Mouse (Mus musculus): Measurements from ENCODE around the gene Tmem30c. TPM values are rescaled to one million over a fixed set of nuclear protein-coding genes. Genes with fewer than 3 reads are reported as not detected.
A peak's percentile ranks its signal among the peaks of the same experiment; 100 is the strongest.
"Not testable (repeated sequence)": the region's sequence is repeated elsewhere in the genome, so short reads cannot be mapped to it uniquely, and the experiment has no call there.

Tmem30c gene
- total and polyA plus RNA-seq, 2 experiments from 2014 or later = 0.44 to 0.49 TPM

DNA sequence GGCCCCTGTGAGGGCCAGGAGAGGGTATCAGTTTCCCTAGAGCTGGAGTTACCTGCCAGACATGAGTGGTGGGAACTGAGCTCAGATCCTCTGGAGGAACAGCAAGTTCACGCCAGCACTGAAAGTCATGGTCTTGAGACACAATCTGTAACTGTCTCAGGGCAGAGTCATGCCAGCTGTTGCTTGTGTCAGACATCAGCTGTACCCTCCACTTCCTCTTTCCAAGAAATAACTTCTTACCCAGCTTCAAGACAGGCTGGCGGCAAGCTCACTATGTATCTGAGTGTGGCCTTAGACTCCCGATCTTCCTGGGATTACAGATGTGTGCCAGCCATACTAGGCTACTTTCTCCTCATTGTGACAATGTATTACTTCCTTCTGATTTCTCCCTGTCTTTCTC lies 46.1 kb downstream of the Tmem30c start:
- no peak overlapping the region for H3K4me3 ChIP-seq (ENCODE audit: low read depth, low read length)
- no peaks in the 10 kb centered on the region for H3K36me3 ChIP-seq (ENCODE audit: insufficient read depth, low read length)
- H3K27me3 ChIP-seq (ENCODE audit: insufficient read depth, low read length) = no peaks in the 10 kb centered on the region
- DNase-seq (ENCODE audit: low spot score) (no peak), ATAC-seq (ENCODE audit: low FRiP score) (no peak)
- H3K9ac ChIP-seq (replicated peaks; ENCODE audit: low read length, poor library complexity, severe bottlenecking) = no peak overlapping the region
- no peak overlapping the region for H3K27ac ChIP-seq (ENCODE audit: low read depth, low read length)
- 92% methylated on average over 3 of the region's 3 CpGs for WGBS
- no peak for TF ChIP-seq CTCF (IDR thresholded peaks at IDR 0.05)
- H3K4me1 ChIP-seq (ENCODE audit: insufficient read depth, low read length) = no peaks in the 10 kb centered on the region
- no peak overlapping the region for H3K4me2 ChIP-seq (ENCODE audit: low read depth, low read length, poor library complexity, severe bottlenecking)
- H3K9me3 ChIP-seq (ENCODE audit: low read length) = no peaks in the 10 kb centered on the region

DNA sequence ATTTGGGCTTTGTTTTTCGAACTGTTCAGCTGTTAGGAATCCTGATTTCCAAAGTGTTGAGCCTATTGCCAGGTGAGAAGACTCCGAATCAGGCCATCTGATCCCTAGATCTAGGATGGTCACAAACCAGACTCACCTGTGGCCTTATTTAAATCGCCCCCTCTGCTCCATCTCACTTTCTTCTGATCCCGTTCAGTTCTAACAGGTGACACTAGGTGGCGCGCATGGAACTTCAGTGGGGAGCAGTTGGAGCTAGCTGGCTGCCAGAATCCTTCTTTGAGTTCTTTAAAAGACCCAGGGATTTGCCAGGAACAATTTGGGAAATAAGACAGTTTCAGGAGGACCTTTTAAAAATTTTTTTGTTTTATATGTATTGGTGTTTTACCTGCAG lies 48.8 kb downstream of the Tmem30c start:
- DNase-seq (ENCODE audit: low spot score) (peak; percentile 86), ATAC-seq (ENCODE audit: low FRiP score) (peak; percentile 77; the same call in 1 of the 2 replicates)
- Histone ChIP-seq H3K4me1 (ENCODE audit: insufficient read depth, low read length) (no peaks in the 10 kb centered on the region), H3K4me3 (ENCODE audit: low read depth, low read length) (no peak overlapping the region), H3K9me3 (ENCODE audit: low read length) (no peaks in the 10 kb centered on the region), H3K9ac (replicated peaks; ENCODE audit: low read length, poor library complexity, severe bottlenecking) (no peak overlapping the region), H3K27ac (ENCODE audit: low read depth, low read length) (no peak overlapping the region), H3K27me3 (ENCODE audit: insufficient read depth, low read length) (no peaks in the 10 kb centered on the region), H3K36me3 (ENCODE audit: insufficient read depth, low read length) (no peaks in the 10 kb centered on the region), H3K4me2 (ENCODE audit: low read depth, low read length, poor library complexity, severe bottlenecking) (no peak overlapping the region)
- peak; percentile 95 for TF ChIP-seq CTCF (IDR thresholded peaks at IDR 0.05)
- WGBS = 8% methylated on average over 6 of the region's 6 CpGs

DNA sequence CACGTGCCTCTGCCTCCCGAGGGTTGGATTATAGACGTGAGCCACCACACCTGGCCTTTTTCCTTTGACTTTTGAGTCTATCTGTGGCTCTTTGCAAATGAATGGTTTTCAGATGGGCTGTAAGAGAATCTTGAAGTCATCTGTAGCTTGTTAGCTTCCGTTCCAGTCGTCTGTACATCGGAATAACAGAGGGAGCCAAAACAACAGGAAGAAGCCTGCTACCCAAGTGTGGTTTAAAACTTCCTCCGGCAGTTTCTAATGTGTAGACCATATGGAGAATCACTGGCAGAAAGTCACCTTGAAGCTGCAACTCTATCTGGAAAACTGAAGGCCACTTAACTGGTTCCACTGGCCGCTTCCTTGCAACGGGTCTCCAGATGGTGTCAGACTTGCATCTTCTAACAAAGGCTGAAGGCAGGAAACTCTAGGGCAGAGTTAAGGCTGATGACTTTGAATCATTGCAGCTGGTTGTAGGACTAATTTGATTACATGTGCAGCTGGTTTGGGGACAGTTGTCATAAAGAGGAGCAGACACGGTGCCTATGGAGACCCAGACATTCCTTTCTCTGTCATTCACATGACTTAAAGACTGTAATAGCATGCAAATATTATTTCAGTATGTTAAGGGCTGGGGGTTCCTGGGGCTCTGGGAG lies 49.3 kb downstream of the Tmem30c start:
- H3K4me1 ChIP-seq (ENCODE audit: insufficient read depth, low read length) = no peaks in the 10 kb centered on the region
- ATAC-seq (ENCODE audit: low FRiP score) = no peak
- TF ChIP-seq CTCF (IDR thresholded peaks at IDR 0.05) = no peak
- no peaks in the 10 kb centered on the region for H3K36me3 ChIP-seq (ENCODE audit: insufficient read depth, low read length)
- DNase-seq (ENCODE audit: low spot score) = peak; percentile 27
- H3K27ac ChIP-seq (ENCODE audit: low read depth, low read length) = no peak overlapping the region
- H3K27me3 ChIP-seq (ENCODE audit: insufficient read depth, low read length) = no peaks in the 10 kb centered on the region
- no peak overlapping the region for H3K9ac ChIP-seq (replicated peaks; ENCODE audit: low read length, poor library complexity, severe bottlenecking)
- no peaks in the 10 kb centered on the region for H3K9me3 ChIP-seq (ENCODE audit: low read length)
- 60% methylated on average over 10 of the region's 10 CpGs for WGBS
- H3K4me3 ChIP-seq (ENCODE audit: low read depth, low read length) = no peak overlapping the region
- no peak overlapping the region for H3K4me2 ChIP-seq (ENCODE audit: low read depth, low read length, poor library complexity, severe bottlenecking)

DNA sequence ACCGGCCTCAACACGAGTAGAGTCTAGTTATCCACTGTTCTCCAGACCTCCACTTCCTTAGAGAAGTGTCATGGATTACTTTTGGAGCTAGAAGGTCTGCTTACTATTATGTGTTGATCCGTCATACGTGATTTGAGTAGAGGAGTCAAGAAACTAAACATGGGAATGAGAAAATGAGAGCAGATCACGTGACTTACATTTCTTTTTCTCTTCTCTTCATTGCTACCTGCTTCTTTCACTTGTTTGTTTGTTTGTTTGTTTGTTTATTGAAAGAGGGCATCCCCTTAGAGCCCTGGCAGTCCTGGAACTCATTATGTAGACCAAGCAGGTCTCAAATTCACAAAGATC lies 49.8 kb downstream of the Tmem30c start:
- Histone ChIP-seq H3K9me3 (ENCODE audit: low read length) (no peaks in the 10 kb centered on the region), H3K9ac (replicated peaks; ENCODE audit: low read length, poor library complexity, severe bottlenecking) (no peak overlapping the region), H3K4me2 (ENCODE audit: low read depth, low read length, poor library complexity, severe bottlenecking) (no peak overlapping the region), H3K4me1 (ENCODE audit: insufficient read depth, low read length) (no peaks in the 10 kb centered on the region), H3K4me3 (ENCODE audit: low read depth, low read length) (no peak overlapping the region), H3K27ac (ENCODE audit: low read depth, low read length) (no peak overlapping the region), H3K36me3 (ENCODE audit: insufficient read depth, low read length) (no peaks in the 10 kb centered on the region), H3K27me3 (ENCODE audit: insufficient read depth, low read length) (no peaks in the 10 kb centered on the region)
- TF ChIP-seq CTCF (IDR thresholded peaks at IDR 0.05) = no peak
- ATAC-seq (ENCODE audit: low FRiP score) = no peak
- DNase-seq (ENCODE audit: low spot score) = no peak
- 87% methylated on average over 5 of the region's 5 CpGs for WGBS

DNA sequence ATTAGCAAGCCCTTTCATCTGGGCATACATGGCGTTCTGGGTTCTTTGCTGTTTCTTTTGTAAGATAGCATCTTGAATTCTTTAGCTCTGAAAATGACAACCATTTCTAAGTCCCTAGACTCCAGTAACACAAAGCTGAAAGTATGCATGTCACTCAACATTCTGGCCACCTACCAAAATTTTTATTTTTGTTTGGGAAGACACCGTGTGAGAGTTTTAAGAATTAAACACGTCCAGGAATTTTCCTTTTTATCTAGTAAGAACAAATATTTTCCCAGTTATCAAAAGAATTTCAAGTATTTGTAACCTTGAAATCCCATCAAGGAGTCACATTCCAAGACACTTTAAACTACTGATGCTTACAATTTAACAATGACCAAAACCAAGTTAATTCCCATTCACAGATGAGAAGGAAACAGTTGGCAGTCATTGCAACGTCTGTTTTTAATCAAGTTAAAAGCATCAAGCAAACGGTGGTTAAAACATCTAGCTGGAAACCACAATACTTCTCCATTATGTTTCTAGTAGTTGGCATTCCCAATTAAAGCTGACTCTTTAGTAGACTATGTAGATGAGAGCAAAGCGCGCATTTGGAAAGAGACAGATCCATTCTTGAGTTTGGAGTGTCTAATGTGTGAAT lies 56.7 kb downstream of the Tmem30c start:
- TF ChIP-seq CTCF (IDR thresholded peaks at IDR 0.05) = no peak
- 56% methylated on average over 7 of the region's 7 CpGs for WGBS
- Histone ChIP-seq H3K9ac (replicated peaks; ENCODE audit: low read length, poor library complexity, severe bottlenecking) (no peak overlapping the region), H3K4me1 (ENCODE audit: insufficient read depth, low read length) (no peaks in the 10 kb centered on the region), H3K36me3 (ENCODE audit: insufficient read depth, low read length) (no peaks in the 10 kb centered on the region), H3K27ac (ENCODE audit: low read depth, low read length) (no peak overlapping the region), H3K4me2 (ENCODE audit: low read depth, low read length, poor library complexity, severe bottlenecking) (no peak overlapping the region), H3K27me3 (ENCODE audit: insufficient read depth, low read length) (no peaks in the 10 kb centered on the region), H3K4me3 (ENCODE audit: low read depth, low read length) (no peak overlapping the region), H3K9me3 (ENCODE audit: low read length) (no peaks in the 10 kb centered on the region)
- no peak for ATAC-seq (ENCODE audit: low FRiP score)
- DNase-seq (ENCODE audit: low spot score) = no peak

DNA sequence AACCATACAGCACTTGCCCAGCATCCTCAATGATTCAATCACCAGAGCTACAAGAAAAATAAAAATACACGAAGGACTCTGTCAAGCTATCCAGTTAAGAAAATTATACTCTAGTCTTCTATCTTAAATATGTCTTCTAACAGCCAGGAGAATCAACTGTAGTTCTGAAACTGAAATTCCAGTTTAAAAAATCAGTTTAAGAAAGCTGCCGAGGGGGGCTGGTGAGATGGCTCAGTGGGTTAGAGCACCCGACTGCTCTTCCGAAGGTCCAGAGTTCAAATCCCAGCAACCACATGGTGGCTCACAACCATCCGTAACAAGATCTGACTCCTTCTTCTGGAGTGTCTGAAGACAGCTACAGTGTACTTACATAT lies 60.7 kb downstream of the Tmem30c start:
- WGBS = 60% methylated on average over 4 of the region's 5 CpGs
- H3K27me3 ChIP-seq (ENCODE audit: insufficient read depth, low read length); DNase-seq (ENCODE audit: low spot score); H3K9me3 ChIP-seq (ENCODE audit: low read length); H3K4me1 ChIP-seq (ENCODE audit: insufficient read depth, low read length); H3K36me3 ChIP-seq (ENCODE audit: insufficient read depth, low read length); ATAC-seq (ENCODE audit: low FRiP score): not testable (repeated sequence)
- Histone ChIP-seq H3K9ac (replicated peaks; ENCODE audit: low read length, poor library complexity, severe bottlenecking) (0 out of 2 replicates have a peak overlapping the region, but pooled peaks have one; percentile 29), H3K4me2 (ENCODE audit: low read depth, low read length, poor library complexity, severe bottlenecking) (peak overlapping the region; percentile 46), H3K27ac (ENCODE audit: low read depth, low read length) (peak overlapping the region; percentile 77; the same call in 1 of the 2 replicates), H3K4me3 (ENCODE audit: low read depth, low read length) (peak overlapping the region; percentile 98)
